Mouse (Mus musculus) midbrain, embryonic 14.5 days (tissue): ENCODE data around the gene Lmx1b. TPM values are rescaled to one million over a fixed set of nuclear protein-coding genes. Genes with fewer than 3 reads are reported as not detected.
A peak's percentile ranks its signal among the peaks of the same experiment; 100 is the strongest.

ENCODE experiments used
- ATAC-seq: fragments of 200-750 bp; cut with Nextera tagmentation; 2 replicates; pipeline ENCODE4 v1.8.0; 2017; ENCODE audit warnings: moderate number of reproducible peaks, moderate library complexity; ENCODE audit not compliant: low FRiP score, low TSS enrichment
- DNase-seq: peaks from one replicate; pipeline ENCODE4 v3.0.0-alpha.2; 2015
- H3K27ac ChIP-seq: fragments of 300-500 bp; sonication (generic); replicated peaks from 2 replicates; pipeline ENCODE4 v1.5.1; 2014; ENCODE audit warnings: mild to moderate bottlenecking, low read depth, low read length, moderate library complexity
- H3K27me3 ChIP-seq: fragments of 300-500 bp; sonication (generic); 2 replicates; pipeline ENCODE4 v1.6.1; 2014; ENCODE audit warnings: low read length, control low read depth, mixed read lengths; ENCODE audit not compliant: control insufficient read depth, insufficient read depth
- H3K36me3 ChIP-seq: fragments of 300-500 bp; sonication (generic); 2 replicates; pipeline ENCODE4 v1.6.1; 2014; ENCODE audit warnings: low read length, control low read depth; ENCODE audit not compliant: control insufficient read depth, insufficient read depth
- H3K4me1 ChIP-seq: fragments of 300-500 bp; sonication (generic); 2 replicates; pipeline ENCODE4 v1.6.1; 2014; ENCODE audit warnings: mild to moderate bottlenecking, antibody characterized with exemption, low read length, control low read depth; ENCODE audit not compliant: control insufficient read depth, insufficient read depth
- H3K4me2 ChIP-seq: fragments of 300-500 bp; sonication (generic); 2 replicates; pipeline ENCODE4 v1.6.1; 2014; ENCODE audit warnings: mild to moderate bottlenecking, low read length, moderate library complexity
- H3K4me3 ChIP-seq: fragments of 300-500 bp; sonication (generic); replicated peaks from 2 replicates; pipeline ENCODE4 v1.5.1; 2014; ENCODE audit warnings: low read depth, low read length
- H3K9ac ChIP-seq: fragments of 300-500 bp; sonication (generic); replicated peaks from 2 replicates; pipeline ENCODE4 v1.6.1; 2014; ENCODE audit warnings: mild to moderate bottlenecking, low read length, moderate library complexity
- H3K9me3 ChIP-seq: fragments of 300-500 bp; sonication (generic); 2 replicates; pipeline ENCODE4 v1.6.1; 2016; ENCODE audit warnings: low read length, control low read depth, mixed read lengths; ENCODE audit not compliant: control insufficient read depth
- WGBS: fragments of 180-500 bp; shearing (Covaris S2); extraction: QIAGEN DNeasy Blood & Tissue Kit; methylation state at CpG from one replicate; pipeline ENCODE4 v1.1.7; 2014; 5-methylcytosine and 5-hydroxymethylcytosine counted together
- polyA plus RNA-seq: library from polyadenylated mRNA; unstranded; fragments of >200 nt; fragmentation: Nextera tagmentation; extraction: Ambion mirVana; gene quantifications from 2 replicates; pipeline ENCODE4 v1.2.1, GENCODE M21; 2014

Gene Lmx1b
- polyA plus RNA-seq, 1 experiment from 2014 or later: 1.7 TPM

GRCm38 (mm10) chr2:33639301-33640170 is 775 bp downstream of the Lmx1b start:
- ATAC-seq: no peak
- under 1% methylated on average over 69 of the region's 71 CpGs for WGBS
- no peaks in the 10 kb centered on the region for H3K36me3 ChIP-seq

GRCm38 (mm10) chr2:33638141-33638733 is 2.1 kb downstream of the Lmx1b start:
- no peaks in the 10 kb centered on the region for H3K4me1 ChIP-seq
- 21% methylated on average over 6 of the region's 6 CpGs for WGBS
- peak overlapping the region; percentile 44; the same call in 1 of the 2 replicates for H3K9ac ChIP-seq
- DNase-seq (no peak), ATAC-seq (no peak)
- H3K4me3 ChIP-seq: peak overlapping the region; percentile 30
- peak overlapping the region; percentile 41; the same call in 1 of the 2 replicates for H3K27ac ChIP-seq
- H3K27me3 ChIP-seq: peaks cover 90% of the 10 kb centered on the region
- H3K9me3 ChIP-seq: no peaks in the 10 kb centered on the region
- H3K36me3 ChIP-seq: no peaks in the 10 kb centered on the region
- peak overlapping the region; percentile 29 for H3K4me2 ChIP-seq

More at GRCm38 (mm10) chr2:33639301-33640170, 775 bp downstream of the Lmx1b start:
- H3K27ac ChIP-seq: peak overlapping the region; percentile 57
- peaks cover 90% of the 10 kb centered on the region for H3K27me3 ChIP-seq
- no peaks in the 10 kb centered on the region for H3K4me1 ChIP-seq
- no peaks in the 10 kb centered on the region for H3K9me3 ChIP-seq
- DNase-seq: peak; percentile 63
- peak overlapping the region; percentile 29 for H3K4me2 ChIP-seq
- peak overlapping the region; percentile 44 for H3K9ac ChIP-seq
- peak overlapping the region; percentile 30 for H3K4me3 ChIP-seq

DNA sequence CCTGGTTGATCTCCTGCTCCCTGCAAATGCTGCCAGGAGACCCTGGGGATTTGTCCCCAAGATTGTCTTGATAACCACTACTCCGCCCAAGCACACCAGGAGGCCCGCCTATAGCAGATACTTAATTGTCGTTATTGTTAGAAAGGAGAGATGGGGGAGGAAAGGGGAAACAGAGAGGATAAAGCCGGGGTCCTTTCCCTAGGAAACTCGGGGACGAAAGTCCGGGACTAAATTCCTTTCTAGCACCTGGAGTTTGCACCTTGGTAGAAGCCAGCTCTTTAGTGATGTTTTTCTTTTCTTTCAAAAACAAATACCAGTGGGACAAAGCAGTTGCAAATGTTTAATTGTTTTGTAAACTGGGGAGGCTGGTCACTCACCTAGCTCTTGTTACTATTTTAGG is 3.0 kb downstream of the Lmx1b start:
- H3K27ac ChIP-seq: no peak overlapping the region
- no peaks in the 10 kb centered on the region for H3K9me3 ChIP-seq
- peaks cover 90% of the 10 kb centered on the region for H3K27me3 ChIP-seq
- no peaks in the 10 kb centered on the region for H3K4me1 ChIP-seq
- WGBS: 2% methylated on average over 7 of the region's 7 CpGs
- no peak for DNase-seq
- no peak for ATAC-seq
- H3K4me3 ChIP-seq: 0 out of 2 replicates have a peak overlapping the region, but pooled peaks have one; percentile 5
- no peaks in the 10 kb centered on the region for H3K36me3 ChIP-seq
- no peak overlapping the region; the same call in 1 of the 2 replicates for H3K9ac ChIP-seq
- H3K4me2 ChIP-seq: peak overlapping the region; percentile 44; the same call in 1 of the 2 replicates

DNA sequence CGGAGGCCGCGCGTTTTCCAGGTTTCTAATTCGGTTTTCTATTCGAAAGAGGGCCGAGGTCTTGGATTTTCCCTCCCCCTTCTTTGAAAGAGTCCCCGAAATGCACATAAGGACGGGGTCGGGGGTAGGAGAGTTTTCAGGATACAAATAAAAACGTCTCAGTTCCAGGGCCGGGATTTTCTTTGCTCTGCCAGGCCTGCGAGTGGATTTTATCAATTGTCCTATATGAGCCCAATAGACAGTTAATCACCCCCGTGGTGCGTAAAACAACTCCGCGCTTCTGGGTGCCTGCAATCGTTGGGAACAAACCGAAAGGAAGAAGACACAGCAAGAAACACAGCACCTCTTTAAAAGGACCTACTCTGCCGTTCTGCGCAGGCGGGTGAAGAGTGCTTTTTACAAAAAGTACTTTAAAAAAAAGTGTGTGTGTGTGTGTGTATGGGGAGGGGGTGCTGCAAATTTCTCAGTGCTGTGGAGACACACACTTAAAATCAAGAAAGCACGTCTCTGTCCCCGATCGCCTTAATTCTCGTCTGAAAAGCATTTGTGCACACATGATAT is 3.6 kb downstream of the Lmx1b start:
- Histone ChIP-seq H3K27ac (no peak overlapping the region), H3K36me3 (no peaks in the 10 kb centered on the region), H3K4me1 (0 out of 2 replicates have a peak, but pooled peaks cover 2% of the 10 kb centered on the region), H3K27me3 (peaks cover 90% of the 10 kb centered on the region), H3K9ac (no peak overlapping the region), H3K9me3 (no peaks in the 10 kb centered on the region), H3K4me2 (peak overlapping the region; percentile 44), H3K4me3 (peak overlapping the region; percentile 5; the same call in 1 of the 2 replicates)
- DNase-seq (no peak), ATAC-seq (no peak)
- under 1% methylated on average over 26 of the region's 26 CpGs for WGBS

- Histone ChIP-seq H3K27ac (no peak overlapping the region), H3K4me3 (peak overlapping the region; percentile 5; the same call in 1 of the 2 replicates), H3K9ac (no peak overlapping the region), H3K36me3 (no peaks in the 10 kb centered on the region), H3K27me3 (peaks cover 90% of the 10 kb centered on the region), H3K4me2 (peak overlapping the region; percentile 44), H3K9me3 (no peaks in the 10 kb centered on the region), H3K4me1 (0 out of 2 replicates have a peak, but pooled peaks cover 6% of the 10 kb centered on the region)
- ATAC-seq: no peak
- under 1% methylated on average over 21 of the region's 21 CpGs for WGBS
- no peak for DNase-seq
Measured at GRCm38 (mm10) chr2:33636117-33636521, 4.2 kb downstream of the Lmx1b start.

DNA sequence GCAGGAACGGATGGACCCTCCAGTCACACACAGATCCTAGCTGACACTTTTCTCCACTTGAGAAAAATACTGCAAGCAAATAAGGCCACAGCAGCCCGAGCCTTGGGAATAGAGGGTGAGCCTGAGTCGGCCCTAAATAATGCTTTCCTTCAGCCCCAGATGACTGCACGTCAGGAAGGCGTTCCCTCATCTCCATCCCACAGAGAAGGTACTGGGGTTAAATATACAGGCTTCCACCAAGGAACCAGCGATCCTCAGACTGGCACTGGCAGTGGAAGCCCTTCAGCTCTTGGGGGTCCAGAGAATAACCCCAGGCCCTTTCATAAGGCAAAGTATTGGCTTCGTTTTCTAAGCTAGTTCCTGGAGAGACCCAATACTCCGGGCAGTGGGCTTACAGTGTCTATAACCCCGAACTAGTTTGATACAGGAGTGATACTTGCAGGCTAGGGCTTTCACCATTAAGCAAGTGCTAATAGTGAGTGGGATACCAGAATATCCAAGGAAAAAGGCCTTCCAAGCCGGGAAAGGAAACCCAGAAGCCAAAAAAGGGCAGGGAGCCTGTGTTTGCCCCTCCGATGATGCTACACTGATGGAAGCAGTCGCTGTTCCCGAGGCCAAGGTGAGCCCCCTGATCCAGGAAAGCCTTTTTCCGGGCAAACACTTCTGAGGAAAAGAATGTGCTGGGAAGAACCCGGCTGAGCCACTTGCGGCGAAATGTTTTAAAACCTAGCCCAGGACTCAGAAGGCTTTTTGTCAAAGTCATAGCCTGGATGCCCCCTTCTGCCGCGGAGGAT is 4.8 kb downstream of the Lmx1b start:
- DNase-seq (no peak), ATAC-seq (no peak)
- Histone ChIP-seq H3K27me3 (peaks cover 90% of the 10 kb centered on the region), H3K9me3 (no peaks in the 10 kb centered on the region), H3K4me1 (0 out of 2 replicates have a peak, but pooled peaks cover 8% of the 10 kb centered on the region), H3K36me3 (no peaks in the 10 kb centered on the region), H3K27ac (0 out of 2 replicates have a peak overlapping the region, but pooled peaks have one; percentile 55), H3K4me2 (peak overlapping the region; percentile 44), H3K9ac (peak overlapping the region; percentile 24; the same call in 1 of the 2 replicates), H3K4me3 (peak overlapping the region; percentile 5; the same call in 1 of the 2 replicates)
- WGBS: 5% methylated on average over 19 of the region's 19 CpGs

- Histone ChIP-seq H3K36me3 (no peaks in the 10 kb centered on the region), H3K4me3 (no peak overlapping the region), H3K9ac (no peak overlapping the region; the same call in 1 of the 2 replicates), H3K4me1 (0 out of 2 replicates have a peak, but pooled peaks cover 8% of the 10 kb centered on the region), H3K4me2 (peak overlapping the region; percentile 44), H3K27me3 (peaks cover 90% of the 10 kb centered on the region), H3K9me3 (no peaks in the 10 kb centered on the region), H3K27ac (no peak overlapping the region)
- ATAC-seq (no peak), DNase-seq (no peak)
- 38% methylated on average over 4 of the region's 4 CpGs for WGBS
Measured at GRCm38 (mm10) chr2:33634481-33635090, 5.7 kb downstream of the Lmx1b start.
